Mouse (Mus musculus): ENCODE data around the gene Slco2a1.

Gene Slco2a1

DNA sequence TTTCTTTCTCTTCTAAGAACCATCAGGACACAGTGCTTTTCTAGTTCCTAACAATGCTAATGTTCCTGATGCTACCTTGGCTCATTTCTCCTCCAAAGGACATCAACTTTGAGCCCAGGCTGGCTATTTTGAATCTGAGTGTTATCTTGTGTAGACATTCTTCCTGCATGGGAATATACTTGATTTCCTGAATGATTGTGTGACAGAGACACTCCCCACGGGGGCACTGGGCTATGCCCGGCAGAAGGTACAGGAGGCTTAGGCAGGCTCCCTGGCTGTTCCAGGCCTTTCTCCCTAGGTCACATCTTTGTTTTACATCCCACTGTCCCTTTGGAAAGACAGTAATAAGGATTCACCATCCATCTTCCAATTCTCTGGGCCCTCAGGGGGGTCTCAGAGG lies 49.8 kb downstream of the Slco2a1 start:
- DNase-seq (ENCODE audit: low read depth): no peak

DNA sequence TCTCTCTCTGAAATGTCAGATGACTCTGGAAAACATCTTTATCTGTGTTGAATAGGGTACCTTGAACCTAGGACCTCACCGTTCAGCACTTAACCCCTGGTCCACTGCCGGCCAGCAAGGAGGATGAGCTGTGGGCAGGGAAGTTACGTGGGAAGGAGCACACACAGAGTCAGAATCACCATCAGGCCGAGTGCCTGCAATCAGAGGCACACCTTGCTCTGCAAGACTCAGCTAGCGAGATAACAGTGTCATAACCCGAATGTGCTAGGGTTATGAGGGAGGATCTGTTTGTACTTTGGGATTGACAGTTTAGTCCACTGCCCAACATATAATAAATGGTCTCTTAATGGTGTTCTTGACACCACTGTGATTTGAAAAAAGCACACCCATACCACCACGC lies 50.2 kb downstream of the Slco2a1 start:
- no peak for DNase-seq (ENCODE audit: low read depth)

DNA sequence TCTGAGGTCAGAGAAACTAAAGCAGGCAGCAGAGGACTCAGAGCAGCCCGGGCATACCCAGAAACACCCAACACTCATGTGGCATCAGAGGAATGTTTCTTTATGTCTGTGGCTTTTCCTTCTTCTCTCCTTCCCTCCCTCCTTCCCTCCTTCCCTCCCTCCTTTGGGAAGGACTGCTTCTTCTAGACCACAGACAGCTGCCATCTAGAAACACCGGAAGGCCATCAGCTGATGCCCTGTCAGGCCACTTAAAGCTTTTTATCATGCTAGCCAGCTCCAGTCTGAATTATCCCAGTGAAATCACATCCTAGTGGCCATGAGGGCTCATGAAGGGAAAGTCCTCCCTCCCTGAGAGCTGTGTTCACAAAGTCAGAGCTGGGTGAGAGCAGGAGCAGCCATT lies 52.1 kb downstream of the Slco2a1 start:
- DNase-seq (ENCODE audit: low read depth): no peak

DNA sequence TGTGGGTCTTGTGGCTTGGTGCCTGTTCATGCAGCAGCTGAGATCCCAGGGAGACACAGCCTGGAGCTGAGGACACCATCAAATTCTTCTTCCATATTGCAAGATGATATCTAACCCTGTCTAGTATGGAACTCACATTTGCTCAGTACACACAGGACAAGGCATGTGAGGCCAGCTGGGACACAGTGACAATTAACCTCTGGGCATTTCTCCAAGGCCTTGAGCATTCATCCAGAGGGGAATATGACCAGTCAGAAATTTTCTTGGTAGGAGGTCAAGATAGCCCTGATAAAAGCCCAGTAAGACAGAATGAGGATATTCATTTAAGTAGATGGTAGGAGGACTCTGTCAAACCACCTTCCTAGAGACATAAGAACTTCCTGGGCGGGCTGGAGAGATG lies 56.9 kb downstream of the Slco2a1 start:
- no peak for DNase-seq (ENCODE audit: low read depth)

DNA sequence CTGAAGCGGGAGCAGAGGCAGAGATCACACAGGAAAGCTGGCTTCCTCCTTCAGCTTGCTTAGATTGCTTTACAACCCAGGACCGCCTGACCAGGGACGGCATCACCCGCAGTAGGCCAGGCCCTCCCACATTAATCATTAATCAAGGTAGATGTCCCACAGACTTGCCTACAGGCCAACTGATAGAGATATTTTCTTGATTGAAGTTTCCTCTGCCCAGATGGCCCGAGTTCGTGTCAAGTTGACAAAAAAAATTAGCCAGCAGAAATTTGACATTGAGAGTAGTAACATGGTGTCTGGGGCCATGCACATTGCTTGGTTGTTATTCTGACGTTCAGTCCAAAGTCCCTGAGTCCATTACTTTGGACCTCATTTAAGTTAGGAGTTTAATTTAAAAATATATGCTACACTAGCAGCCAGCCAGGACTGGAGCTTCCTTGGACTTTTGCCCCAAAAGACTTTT lies 60.6 kb downstream of the Slco2a1 start:
- no peak for DNase-seq (ENCODE audit: low read depth)

DNA sequence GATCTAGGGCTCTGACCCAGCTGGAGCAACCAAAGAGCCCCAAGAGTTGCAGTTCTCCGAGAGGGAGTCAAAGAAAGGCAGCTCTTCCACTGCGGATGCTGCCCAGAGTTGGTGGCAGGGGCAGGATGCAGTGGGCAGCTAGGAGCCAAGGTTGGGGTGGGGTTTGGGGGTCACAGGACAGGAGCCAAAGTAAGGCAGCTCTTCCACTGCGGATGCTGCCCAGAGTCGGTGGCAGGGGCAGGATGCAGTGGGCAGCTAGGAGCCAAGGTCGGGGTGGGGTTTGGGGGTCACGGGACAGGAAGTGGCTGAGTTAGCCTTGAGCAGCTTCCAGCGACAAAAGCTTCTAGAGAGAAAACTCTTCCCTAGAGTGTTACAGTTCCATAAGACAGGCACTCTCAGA lies 65.3 kb downstream of the Slco2a1 start:
- no peak for DNase-seq (ENCODE audit: low read depth)

DNA sequence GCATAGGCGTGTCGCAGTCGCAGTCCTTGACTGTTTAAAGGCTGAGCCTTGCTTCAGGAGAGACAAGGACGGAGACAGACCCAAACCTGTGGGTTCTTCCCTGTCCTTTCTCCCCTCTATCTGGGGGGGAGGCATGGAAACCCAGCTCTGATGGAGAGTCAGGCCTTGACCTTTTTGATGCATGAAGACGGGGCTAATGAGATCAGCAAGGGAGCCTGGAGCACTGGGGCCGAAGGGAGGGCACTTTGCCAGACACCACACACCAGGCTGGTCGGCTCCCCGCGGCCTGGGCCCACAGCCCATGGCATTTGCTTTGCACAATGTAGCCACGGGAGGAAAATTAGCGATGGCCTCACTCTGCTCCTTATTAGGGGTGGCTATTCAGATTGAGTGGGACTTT lies 66.5 kb downstream of the Slco2a1 start:
- no peak for DNase-seq (ENCODE audit: low read depth)

DNA sequence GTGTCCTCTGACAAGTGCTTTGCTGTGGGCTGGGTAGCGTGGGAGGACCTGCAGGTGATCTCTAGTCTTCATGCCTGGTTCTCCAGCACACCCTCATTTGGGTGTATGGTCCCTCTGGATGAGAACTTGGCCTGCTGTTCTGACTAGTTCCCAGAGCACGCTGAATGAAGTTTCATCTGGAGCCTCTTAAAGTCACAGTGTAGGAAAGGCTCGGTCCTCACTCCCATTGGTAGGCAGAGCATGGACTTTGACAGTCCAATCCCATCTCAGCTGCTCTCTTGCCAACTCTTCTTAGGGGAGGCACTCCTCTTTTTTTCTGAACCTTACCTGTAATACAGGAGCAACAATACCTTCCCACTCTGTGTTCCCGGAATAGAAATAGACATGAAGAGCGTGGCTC lies 67.7 kb downstream of the Slco2a1 start:
- DNase-seq (ENCODE audit: low read depth): no peak

DNA sequence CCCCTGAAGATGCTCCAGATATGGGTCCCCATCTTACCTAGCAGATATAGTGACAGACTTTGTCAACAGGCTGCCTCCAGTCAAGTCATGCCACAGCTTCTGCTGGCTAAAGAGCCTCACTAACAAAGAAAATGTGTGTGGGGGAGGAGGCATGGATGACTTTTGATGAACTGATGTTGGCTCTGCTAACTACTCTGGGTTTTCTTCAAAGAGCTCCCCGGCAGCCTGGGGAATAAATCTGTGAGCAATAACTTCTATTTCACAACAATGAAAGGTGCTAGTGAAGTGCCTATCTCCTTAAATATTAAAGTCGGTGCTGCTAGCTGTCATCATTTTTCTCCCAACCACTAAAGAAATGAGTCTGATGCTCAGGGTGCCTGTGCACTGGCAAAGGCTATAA lies 72.0 kb downstream of the Slco2a1 start:
- no peak for DNase-seq (ENCODE audit: low read depth)

DNA sequence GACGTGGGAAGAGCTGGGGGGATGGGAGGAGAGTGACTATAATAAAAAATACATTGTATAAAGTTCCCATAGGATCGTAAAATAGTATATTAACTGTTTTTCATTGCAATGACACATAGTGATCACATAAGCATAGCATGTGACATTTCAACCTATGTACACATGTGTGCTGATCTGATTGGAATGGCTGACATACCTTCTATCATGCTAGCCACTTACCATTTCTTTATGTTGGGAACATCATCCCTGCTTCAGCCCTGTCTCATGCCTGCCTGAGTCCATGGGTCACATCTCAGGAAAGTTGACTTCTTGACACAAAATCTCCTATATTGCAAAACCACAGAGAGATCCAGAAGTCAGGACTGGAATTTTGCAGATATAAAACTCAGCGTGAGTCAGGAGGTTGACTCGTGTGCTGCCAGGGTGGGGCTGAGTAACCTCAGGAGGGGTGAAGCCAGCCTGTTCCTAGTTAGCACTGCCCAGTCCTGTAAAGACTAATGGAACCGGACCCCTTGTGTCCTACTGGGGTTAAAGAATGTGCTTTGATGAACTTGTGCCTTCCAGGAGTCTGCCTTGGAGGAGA lies 73.0 kb downstream of the Slco2a1 start:
- no peak for DNase-seq (ENCODE audit: low read depth)

DNA sequence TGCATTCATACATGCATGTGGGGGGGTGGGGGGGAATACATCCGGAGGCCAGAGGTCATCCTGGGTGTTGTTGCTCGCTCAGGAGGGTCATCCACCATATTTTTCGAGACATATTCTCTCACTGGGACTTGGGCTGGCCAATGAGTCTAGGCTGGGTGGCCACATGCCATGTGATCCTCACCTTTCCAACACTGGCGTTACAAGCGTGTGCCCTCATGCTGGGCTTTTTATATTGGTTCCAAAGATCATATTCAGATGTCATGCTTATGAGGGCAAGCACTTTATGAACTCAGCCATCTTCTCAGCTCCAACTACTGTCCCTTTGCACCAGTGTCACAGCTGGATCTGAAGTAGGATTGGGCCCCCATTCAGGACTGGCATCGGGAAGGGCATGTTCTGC lies 75.1 kb downstream of the Slco2a1 start:
- no peak for DNase-seq (ENCODE audit: low read depth)

DNA sequence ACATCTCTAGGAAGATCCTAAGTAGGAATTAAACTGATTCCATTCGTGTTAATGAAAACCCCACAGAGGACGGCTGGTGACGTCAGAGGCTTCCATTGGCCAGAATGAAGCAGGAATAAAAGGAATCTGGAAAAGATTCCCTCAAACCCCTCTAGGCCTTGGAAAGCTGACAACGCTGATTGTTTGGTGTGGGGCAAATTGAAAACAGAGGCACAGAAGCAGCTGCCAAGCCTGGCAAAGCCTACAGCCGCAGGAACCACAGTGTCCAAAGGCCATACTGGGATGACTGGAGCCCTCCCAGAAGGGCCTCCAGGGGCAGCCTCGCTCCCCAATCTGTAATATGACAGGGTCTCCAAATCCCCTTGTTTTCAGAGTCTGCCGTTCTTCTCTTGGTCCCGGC lies 78.3 kb downstream of the Slco2a1 start:
- no peak for DNase-seq (ENCODE audit: low read depth)

DNA sequence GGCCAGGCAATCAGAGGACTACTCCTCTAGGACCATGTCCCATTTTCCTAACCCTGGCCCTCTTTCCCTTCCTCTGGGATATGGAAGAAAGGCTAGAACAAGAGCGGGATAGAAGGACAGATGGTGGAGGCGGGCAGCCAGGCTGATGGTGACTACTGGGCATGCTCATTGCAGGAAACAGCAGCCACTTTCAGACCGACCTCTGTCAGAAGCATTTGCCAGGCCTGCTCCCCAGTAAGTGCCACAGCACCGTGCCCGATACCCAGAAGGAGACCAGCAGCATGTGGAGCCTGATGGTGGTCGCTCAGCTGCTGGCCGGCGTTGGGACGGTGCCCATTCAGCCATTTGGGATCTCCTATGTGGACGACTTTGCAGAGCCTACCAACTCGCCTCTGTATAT lies 79.1 kb downstream of the Slco2a1 start:
- no peak for DNase-seq (ENCODE audit: low read depth)

DNA sequence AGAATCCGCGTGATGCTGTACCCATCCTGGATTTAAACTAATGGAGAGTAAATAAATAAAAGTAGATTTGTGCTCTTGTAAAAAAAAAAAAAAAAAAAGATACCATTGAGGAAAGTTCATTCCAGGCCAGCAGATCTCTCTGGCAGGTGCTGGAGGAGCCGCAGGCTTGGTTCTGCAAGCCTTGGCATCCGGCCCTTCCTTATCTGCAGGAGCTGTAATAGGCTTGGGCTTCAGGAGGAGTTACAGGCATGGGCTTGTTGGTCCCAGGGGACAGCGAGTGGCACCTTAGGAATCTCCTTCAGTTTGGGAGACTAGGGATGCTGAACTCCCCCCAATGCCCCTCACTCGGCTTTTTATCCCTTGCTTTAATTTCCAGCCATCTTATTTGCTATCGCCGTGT lies 80.3 kb downstream of the Slco2a1 start:
- no peak for DNase-seq (ENCODE audit: low read depth)

DNA sequence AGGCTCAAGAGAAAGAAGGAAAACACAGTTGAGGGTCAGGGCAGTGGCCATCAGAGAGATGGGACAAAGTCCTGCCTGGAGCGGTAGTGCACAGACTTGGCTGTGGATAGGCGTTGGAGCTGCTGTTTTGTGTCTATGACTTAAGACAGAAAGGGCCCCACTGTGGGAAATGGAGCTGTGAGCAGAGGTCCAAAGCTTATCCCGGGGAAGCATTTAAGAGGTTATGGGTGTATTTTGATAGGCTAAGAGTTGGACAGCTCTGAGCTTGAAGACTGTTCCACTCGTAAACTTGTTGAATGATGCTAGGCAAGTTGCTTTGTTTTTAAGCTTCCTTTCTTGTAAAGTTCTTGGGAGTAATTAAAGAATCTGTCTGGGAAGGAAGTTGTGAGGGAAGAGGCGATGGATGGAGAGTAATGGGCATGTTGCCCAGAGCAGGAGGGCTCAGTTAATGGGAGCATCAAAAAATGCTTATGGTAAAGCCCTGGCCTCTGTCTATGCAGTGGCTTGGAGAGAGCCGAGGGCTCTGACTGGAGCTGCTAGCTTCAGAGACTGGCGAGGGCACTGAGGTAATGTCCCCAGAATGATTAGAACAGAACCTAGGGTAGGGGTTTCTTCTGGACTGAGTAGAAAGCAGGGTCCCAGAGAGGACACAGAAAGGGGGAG lies 83.2 kb downstream of the Slco2a1 start:
- DNase-seq (ENCODE audit: low read depth): no peak

DNA sequence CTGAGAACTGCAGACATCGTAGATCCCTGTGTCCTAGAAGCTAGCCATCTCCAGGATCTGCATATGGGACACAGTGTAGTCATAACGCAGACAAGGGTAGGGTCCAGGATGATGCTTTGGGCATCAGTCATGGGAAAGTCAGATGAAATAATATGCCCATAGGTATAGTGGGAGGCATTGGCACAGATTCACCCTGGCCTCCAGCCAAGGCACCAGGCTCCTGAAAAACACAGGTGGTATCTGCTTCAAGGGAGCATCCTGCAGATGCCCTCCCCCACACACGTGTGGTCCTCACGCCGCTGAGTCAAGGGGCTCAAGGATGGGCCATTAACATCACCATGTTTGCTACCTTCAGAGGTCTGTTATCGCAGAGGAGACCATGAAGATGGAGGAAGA lies 83.7 kb downstream of the Slco2a1 start:
- DNase-seq (ENCODE audit: low read depth): no peak

DNA sequence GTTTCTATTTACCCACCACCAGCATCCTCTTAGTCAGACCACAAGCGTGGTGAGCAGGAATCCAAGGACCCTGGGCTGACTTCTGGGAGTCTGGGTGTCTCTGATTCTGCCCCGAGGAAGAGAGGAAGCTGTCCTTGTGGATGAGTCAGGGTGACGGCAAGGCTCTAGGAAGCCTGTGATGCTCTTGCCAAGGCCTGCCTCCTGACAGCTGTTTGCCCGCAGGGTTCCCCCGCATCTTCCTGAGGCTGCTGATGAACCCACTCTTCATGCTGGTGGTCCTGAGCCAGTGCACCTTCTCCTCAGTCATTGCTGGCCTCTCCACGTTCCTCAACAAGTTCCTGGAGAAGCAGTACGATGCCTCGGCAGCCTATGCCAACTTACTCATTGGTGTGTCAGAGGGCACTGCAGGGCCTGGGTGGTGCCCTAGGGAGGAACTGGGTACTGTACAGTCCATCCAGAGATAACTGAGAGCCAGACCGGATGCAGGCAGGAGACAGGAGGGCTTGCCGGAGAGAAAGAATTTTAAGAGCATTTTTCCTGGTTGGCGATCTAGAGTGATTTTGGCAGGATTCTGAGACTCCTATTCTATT lies 84.5 kb downstream of the Slco2a1 start:
- DNase-seq (ENCODE audit: low read depth): no peak

DNA sequence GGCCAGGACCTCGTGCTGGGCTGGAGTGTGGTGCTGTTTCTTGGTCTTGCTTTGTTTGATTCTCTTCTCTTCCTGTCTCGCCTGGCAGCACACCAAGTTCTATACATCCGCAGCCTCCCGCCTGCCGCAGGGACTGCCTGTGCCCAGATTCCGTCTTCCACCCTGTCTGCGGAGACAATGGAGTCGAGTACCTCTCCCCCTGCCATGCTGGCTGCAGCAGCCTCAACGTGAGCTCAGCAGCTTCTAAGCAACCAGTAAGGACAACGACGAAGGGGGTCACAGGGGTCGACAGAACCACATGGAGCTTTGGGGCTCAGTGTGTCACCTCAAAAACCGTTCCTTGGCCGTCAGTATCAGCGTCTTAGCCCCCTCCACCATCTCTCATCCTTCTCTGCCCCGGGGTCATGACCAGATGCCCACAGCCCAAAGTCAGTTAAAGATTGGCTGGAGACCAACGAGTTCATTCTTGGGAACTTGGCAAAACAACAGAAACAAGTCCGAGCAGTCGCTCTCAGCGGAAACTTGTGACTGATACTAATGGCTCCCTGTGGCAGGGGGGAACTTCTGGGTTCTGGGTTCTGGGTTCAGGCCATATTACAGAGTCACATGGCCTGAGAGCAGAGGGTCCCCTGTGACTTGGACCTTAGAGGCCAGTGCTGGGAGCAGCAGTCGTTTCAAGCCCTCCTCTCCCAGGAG lies 88.5 kb downstream of the Slco2a1 start:
- no peak for DNase-seq (ENCODE audit: low read depth)

DNA sequence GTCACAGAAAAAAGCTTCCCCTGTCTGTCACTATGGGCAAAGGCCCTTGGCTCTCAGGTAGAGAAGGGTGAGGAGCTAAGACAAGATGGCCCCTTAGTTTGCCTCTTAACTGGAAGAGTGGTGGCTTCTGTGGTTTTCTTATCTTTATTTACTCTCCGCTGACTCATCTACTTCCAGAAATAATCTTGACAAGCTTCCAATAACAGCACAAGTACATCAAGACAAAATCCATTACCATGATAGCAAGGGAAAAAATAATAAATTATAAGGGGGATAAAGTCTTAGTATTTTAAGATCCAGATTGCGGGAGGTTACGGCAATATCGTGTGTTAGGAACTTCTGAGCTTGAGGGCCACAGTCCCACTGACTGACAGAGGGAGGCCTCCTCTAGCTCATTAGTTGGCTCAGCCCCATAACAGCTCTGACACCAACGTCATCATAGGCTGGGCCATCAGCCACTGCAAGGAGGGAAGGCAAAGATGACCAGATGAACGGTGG lies 89.7 kb downstream of the Slco2a1 start:
- DNase-seq (ENCODE audit: low read depth): no peak

DNA sequence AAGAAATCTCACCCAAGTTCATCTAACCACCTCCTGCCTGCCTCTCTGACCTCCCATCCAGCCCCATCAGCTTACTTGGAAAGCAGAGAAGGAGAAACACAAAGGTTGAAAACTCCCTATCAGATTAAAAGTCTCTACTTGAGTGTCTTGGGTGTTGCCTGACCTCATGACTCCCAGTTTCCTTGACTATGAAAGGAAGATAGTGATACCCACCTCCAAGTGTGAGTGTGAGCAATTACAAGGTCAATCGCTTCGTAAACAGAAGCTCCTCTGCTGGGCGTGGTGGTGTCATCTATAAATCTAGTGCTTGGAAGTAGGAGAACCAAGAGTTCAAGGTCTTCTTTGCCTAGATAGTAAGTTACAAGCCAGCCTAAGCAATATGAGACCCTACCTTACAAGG lies 91.7 kb downstream of the Slco2a1 start:
- DNase-seq (ENCODE audit: low read depth): no peak

DNA sequence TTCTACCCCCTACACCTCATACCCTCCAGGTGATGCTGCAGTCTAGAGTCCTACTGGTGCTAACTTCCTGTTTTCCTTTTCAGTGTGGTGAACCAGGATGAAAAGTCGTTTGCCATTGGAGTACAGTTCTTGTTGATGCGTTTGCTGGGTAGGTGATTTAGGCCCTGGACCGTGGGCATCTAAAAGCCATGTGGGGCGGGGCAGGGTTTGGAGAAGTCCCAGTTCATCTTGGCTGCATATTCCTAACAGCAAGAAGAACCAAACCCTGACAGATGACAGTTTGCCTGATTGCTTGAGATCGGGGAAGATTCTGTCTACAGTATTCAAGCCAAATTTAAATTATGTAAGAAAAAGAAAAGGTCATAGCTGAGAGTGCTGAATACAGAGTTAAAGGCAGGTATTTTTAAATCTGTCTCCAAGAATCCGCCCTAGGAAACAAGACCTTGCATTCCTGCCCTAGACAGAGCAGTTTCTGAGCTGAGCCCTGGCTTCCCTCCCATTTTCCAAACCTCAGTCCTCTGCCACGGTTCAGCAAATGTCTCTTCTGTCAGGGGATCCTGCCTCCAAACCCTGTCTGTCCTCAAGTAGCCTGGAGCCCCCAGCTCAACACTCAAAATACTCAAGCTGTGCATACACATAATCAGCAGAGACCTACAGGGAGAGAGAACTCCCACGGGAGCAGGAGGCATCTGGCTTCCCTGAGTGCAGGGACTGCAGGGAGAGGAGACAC lies 93.9 kb downstream of the Slco2a1 start:
- no peak for DNase-seq (ENCODE audit: low read depth)

DNA sequence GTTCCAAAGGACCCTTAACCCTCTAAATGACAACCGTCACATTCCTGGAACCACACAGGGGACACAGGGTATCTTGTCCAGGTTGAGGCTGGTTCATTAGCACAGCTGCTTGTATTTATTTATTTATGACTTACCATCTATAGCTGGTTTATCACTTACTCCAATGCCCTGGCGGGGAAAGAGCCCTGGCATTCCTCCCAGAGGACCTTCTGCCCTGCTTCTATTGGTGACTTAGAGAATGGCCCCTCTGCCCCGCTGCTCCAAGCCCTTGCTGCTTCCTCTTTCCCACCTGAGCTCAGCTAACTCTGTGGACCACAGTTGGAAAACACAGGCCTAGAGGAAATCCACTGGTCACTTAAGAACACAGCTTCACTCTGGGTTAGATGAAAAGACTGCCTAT lies 94.9 kb downstream of the Slco2a1 start:
- DNase-seq (ENCODE audit: low read depth): no peak
